Mouse (Mus musculus): ENCODE data around the gene Ncbp1. TPM values are rescaled to one million over a fixed set of nuclear protein-coding genes. Genes with fewer than 3 reads are reported as not detected.
"Not testable (repeated sequence)": the region's sequence is repeated elsewhere in the genome, so short reads cannot be mapped to it uniquely, and the experiment has no call there.

Ncbp1 gene
- polyA plus RNA-seq, 1 experiment from 2014 or later, result 91.0 TPM

DNA sequence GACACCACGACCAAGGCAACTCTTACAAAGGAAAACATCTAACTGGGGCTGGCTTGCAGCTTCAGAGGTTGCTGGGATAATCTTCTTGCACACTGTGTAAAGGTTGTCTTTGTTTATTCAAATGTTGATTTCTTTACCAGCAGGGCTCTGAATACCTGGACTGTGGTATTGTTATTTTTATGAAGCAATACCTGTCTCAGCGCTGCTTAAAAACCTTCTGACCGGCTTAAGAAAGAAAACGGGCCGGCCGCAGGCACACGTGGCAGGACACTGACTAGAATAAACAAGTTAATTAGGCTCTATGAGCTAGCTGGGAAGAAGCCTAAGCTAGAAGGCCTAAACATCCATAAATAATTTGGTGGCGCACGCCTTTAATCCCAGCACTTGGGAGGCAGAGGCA lies 47.5 kb downstream of the Ncbp1 start:
- H3K4me2 ChIP-seq, result no peak overlapping the region
- H3K27ac ChIP-seq, result no peak overlapping the region
- H3K4me3 ChIP-seq, result no peak overlapping the region
- no peak overlapping the region for H3K9ac ChIP-seq
- H3K9me3 ChIP-seq, result no peaks in the 10 kb centered on the region
- peaks cover 92% of the 10 kb centered on the region for H3K36me3 ChIP-seq
- no peaks in the 10 kb centered on the region for H3K27me3 ChIP-seq
- ATAC-seq (ENCODE audit: low FRiP score), result no peak
- no peaks in the 10 kb centered on the region for H3K4me1 ChIP-seq (replicated peaks)
- WGBS, result 89% methylated on average over 9 of the region's 9 CpGs

GRCm38 (mm10) chr4:46186466-46186865 lies 48.1 kb downstream of the Ncbp1 start:
- H3K27ac ChIP-seq, result no peak overlapping the region
- peaks cover 92% of the 10 kb centered on the region for H3K36me3 ChIP-seq
- no peaks in the 10 kb centered on the region for H3K4me1 ChIP-seq (replicated peaks)
- H3K9me3 ChIP-seq, result no peaks in the 10 kb centered on the region
- WGBS, result 88% methylated on average over 3 of the region's 3 CpGs
- ATAC-seq (ENCODE audit: low FRiP score), result no peak
- no peak overlapping the region for H3K4me3 ChIP-seq
- H3K4me2 ChIP-seq, result no peak overlapping the region
- H3K9ac ChIP-seq, result no peak overlapping the region
- H3K27me3 ChIP-seq, result no peaks in the 10 kb centered on the region

GRCm38 (mm10) chr4:46192011-46192410 lies 53.6 kb downstream of the Ncbp1 start:
- ATAC-seq (ENCODE audit: low FRiP score); H3K4me2 ChIP-seq; H3K27ac ChIP-seq; H3K27me3 ChIP-seq; H3K9ac ChIP-seq; H3K4me3 ChIP-seq; H3K9me3 ChIP-seq: not testable (repeated sequence)
- Histone ChIP-seq H3K4me1 (replicated peaks) (peaks cover 36% of the 10 kb centered on the region), H3K36me3 (peaks cover 45% of the 10 kb centered on the region)

GRCm38 (mm10) chr4:46195781-46196487 lies 57.5 kb downstream of the Ncbp1 start, which contains the start of gene Xpa:
Gene Xpa (minus strand): TSS chr4:46196311.
- Histone ChIP-seq H3K27ac (peak within 1 kb of the TSS; percentile 96), H3K4me3 (peak within 1 kb of the TSS; percentile 92), H3K4me2 (peak within 1 kb of the TSS; percentile 87), H3K9me3 (no peaks in the 10 kb centered on the region), H3K27me3 (peaks cover 23% of the 10 kb centered on the region), H3K36me3 (peaks cover 9% of the 10 kb centered on the region), H3K9ac (peak within 1 kb of the TSS; percentile 98), H3K4me1 (replicated peaks) (peaks cover 36% of the 10 kb centered on the region)
- under 1% methylated on average over 66 of the region's 70 CpGs for WGBS
- ATAC-seq (ENCODE audit: low FRiP score), result peak; percentile 97

DNA sequence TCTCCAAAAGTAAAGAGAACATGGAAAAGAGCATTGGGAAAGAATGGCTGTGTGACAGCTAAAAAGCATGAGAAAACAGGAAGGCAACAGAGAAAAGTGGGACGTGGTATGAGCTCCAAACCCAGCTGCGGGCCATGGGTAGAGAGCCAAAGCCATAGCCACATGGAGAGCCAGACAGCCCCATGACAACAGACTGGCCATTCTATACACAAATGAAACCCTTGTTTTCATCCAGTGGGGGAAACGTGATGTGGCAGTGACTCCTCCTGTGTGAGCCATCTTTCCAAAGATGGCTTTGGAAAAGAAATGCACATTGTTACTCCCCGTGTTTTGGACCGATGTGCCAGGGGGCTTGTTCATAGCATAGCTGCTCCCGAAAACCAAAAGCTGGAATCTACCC lies 58.1 kb downstream of the Ncbp1 start:
- Histone ChIP-seq H3K4me1 (replicated peaks) (peaks cover 36% of the 10 kb centered on the region), H3K9ac (peak overlapping the region; percentile 98), H3K4me2 (peak overlapping the region; percentile 87), H3K9me3 (no peaks in the 10 kb centered on the region), H3K27ac (peak overlapping the region; percentile 96), H3K36me3 (0 out of 2 replicates have a peak, but pooled peaks cover 3% of the 10 kb centered on the region), H3K4me3 (peak overlapping the region; percentile 92), H3K27me3 (peaks cover 29% of the 10 kb centered on the region)
- WGBS, result 36% methylated on average over 6 of the region's 6 CpGs
- peak; percentile 47; the same call in 1 of the 2 replicates for ATAC-seq (ENCODE audit: low FRiP score)

- H3K9me3 ChIP-seq, result no peaks in the 10 kb centered on the region
- H3K27ac ChIP-seq, result no peak overlapping the region
- no peak overlapping the region for H3K9ac ChIP-seq
- no peak overlapping the region for H3K4me2 ChIP-seq
- peaks cover 38% of the 10 kb centered on the region for H3K4me1 ChIP-seq (replicated peaks)
- no peaks in the 10 kb centered on the region for H3K36me3 ChIP-seq
- no peak for ATAC-seq (ENCODE audit: low FRiP score)
- H3K27me3 ChIP-seq, result peaks cover 31% of the 10 kb centered on the region
- 70% methylated on average over 5 of the region's 5 CpGs for WGBS
- no peak overlapping the region for H3K4me3 ChIP-seq
These were observed 59.7 kb downstream of the Ncbp1 start for GRCm38 (mm10) chr4:46198064-46198463.

DNA sequence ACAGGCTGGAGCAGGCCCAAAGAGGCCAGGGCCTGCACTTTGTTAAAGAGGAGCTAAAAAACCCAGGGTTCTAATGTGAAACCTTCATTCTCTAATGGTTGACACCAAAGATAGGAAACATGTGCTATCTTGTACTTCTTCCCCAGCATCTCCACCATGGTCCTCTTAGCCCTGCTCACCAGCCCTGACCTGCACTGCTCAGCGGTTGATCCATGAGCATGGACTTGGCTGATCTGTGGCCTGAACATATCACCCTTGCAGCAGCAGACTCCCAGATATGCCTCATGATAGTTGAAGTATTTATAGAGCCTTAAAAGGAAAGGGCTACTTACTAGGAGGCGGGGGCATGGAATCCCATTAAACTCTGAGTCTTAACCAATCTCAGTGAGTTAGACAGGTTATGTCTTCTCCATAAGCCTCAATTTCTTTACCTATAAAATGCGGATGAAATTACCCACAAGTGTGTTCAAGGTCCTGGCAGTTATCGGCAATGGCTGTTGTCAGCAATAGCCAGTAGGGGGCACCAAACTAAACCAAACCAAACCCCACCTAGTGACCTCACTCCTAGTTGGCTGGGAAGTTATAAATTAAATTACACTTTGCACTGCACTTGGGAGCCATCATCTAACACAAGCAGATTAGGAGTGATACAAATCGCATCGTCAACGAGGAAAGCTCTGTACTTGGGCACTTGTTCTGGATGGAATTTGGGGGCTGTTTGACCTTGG lies 63.6 kb downstream of the Ncbp1 start:
- H3K27me3 ChIP-seq, result peaks cover 37% of the 10 kb centered on the region
- peak overlapping the region; percentile 51 for H3K4me2 ChIP-seq
- no peaks in the 10 kb centered on the region for H3K9me3 ChIP-seq
- ATAC-seq (ENCODE audit: low FRiP score), result peak; percentile 71
- 12% methylated on average over 7 of the region's 7 CpGs for WGBS
- H3K9ac ChIP-seq, result peak overlapping the region; percentile 63
- no peaks in the 10 kb centered on the region for H3K36me3 ChIP-seq
- H3K27ac ChIP-seq, result peak overlapping the region; percentile 82
- H3K4me3 ChIP-seq, result peak overlapping the region; percentile 28
- H3K4me1 ChIP-seq (replicated peaks), result peaks cover 7% of the 10 kb centered on the region

DNA sequence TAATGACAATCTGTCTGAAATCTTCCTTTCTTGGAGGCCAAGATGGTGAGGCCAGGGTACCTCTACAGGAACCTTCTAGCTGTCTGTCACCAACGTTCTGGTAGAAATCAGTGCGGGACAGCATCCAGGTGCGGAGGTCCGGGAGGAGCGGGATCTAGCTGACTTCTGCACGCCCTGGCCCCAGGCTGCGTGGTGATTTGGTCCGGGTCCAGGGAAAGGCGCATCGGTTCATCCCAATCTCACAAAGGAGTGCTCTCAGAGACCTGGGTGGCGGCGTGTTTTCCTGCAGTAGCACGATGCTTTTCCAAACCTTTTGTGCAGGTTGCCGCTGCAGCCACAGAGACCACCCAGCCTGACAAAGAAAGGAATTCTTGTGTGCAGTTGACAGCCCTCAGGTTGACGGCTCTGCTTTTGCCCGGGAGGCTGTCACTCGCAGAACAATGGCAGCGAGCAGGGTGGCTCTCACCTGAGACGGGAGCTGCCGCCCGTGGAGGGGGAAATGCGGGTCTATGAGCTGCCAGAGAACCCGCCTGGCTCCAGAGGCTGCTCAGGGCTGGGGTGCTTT lies 64.2 kb downstream of the Ncbp1 start:
- Histone ChIP-seq H3K4me1 (replicated peaks) (peaks cover 6% of the 10 kb centered on the region), H3K9me3 (no peaks in the 10 kb centered on the region), H3K4me2 (peak overlapping the region; percentile 51), H3K27me3 (peaks cover 37% of the 10 kb centered on the region), H3K4me3 (peak overlapping the region; percentile 28), H3K27ac (peak overlapping the region; percentile 82), H3K9ac (peak overlapping the region; percentile 63), H3K36me3 (no peaks in the 10 kb centered on the region)
- ATAC-seq (ENCODE audit: low FRiP score), result peak; percentile 55
- 8% methylated on average over 23 of the region's 23 CpGs for WGBS

DNA sequence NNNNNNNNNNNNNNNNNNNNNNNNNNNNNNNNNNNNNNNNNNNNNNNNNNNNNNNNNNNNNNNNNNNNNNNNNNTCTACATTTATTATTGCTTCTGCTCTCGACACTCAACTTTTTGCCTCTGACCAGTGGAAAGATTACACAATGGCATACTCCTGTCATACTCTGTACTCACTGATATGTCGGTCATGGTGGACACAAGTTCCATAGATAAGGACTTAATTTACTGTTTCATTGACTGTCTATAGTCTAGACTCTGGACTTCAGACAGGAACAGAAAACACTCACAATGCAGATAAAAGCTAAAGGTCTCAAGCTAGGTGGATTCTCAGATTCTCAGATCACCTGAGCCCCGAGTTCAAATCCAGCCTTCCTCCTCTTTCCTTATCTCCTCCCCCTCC lies 82.7 kb downstream of the Ncbp1 start:
- Histone ChIP-seq H3K36me3 (no peaks in the 10 kb centered on the region), H3K27ac (no peak overlapping the region), H3K4me3 (no peak overlapping the region), H3K27me3 (0 out of 2 replicates have a peak, but pooled peaks cover 2% of the 10 kb centered on the region), H3K9ac (no peak overlapping the region), H3K4me2 (no peak overlapping the region), H3K9me3 (no peaks in the 10 kb centered on the region), H3K4me1 (replicated peaks) (no peaks in the 10 kb centered on the region)
- WGBS, result 86% methylated on average over 3 of the region's 3 CpGs
- ATAC-seq (ENCODE audit: low FRiP score), result no peak

Other genes starting within 250 kb of the Ncbp1 start
- 0.45 and 0.74 TPM in 2 replicates for gene Ccdc180, start 248.3 kb upstream of the Ncbp1 start, polyA plus RNA-seq (2015; fragmentation: Nextera tagmentation; extraction: Ambion mirVana)
- gene Tdrd7, start 173.3 kb upstream of the Ncbp1 start, polyA plus RNA-seq (2015; fragmentation: Nextera tagmentation; extraction: Ambion mirVana), result 21.0 and 21.7 TPM in 2 replicates
- 1.9 and 2.1 TPM in 2 replicates for gene Tmod1, start 99.7 kb upstream of the Ncbp1 start, polyA plus RNA-seq (2015; fragmentation: Nextera tagmentation; extraction: Ambion mirVana)
- gene Tstd2, start 81 bp downstream of the Ncbp1 start, polyA plus RNA-seq (2015; fragmentation: Nextera tagmentation; extraction: Ambion mirVana), result 37.7 and 42.0 TPM in 2 replicates
- 32.8 and 34.2 TPM in 2 replicates for gene Xpa, start 57.7 kb downstream of the Ncbp1 start, polyA plus RNA-seq (2015; fragmentation: Nextera tagmentation; extraction: Ambion mirVana)
- gene Foxe1, start 205.0 kb downstream of the Ncbp1 start, polyA plus RNA-seq (2015; fragmentation: Nextera tagmentation; extraction: Ambion mirVana), result not detected in 2 replicates

Data from hindbrain, embryonic 13.5 days (tissue).